Mouse (Mus musculus) gastrocnemius, postnatal 36 days (tissue): ENCODE measurements around the gene Grb10. TPM values are rescaled to one million over a fixed set of nuclear protein-coding genes. Genes with fewer than 3 reads are reported as not detected.

ENCODE experiments used
- DNase-seq, 2 experiments: peaks; one replicate each; pipeline ENCODE4 v3.0.0; 2022
- intact Hi-C: fragments of 180-260 bp; cut with DNase I; formaldehyde crosslinking; loops from one replicate; pipeline ENCODE4 v1.15.1; 2025
- total RNA-seq, 2 experiments: library from RNA; stranded (reverse); gene quantifications; 2 replicates each; pipeline ENCODE4 v1.2.3; 2021

The Grb10 gene
- total RNA-seq, 2 experiments from 2014 or later = 47.5 to 62.4 TPM

DNA sequence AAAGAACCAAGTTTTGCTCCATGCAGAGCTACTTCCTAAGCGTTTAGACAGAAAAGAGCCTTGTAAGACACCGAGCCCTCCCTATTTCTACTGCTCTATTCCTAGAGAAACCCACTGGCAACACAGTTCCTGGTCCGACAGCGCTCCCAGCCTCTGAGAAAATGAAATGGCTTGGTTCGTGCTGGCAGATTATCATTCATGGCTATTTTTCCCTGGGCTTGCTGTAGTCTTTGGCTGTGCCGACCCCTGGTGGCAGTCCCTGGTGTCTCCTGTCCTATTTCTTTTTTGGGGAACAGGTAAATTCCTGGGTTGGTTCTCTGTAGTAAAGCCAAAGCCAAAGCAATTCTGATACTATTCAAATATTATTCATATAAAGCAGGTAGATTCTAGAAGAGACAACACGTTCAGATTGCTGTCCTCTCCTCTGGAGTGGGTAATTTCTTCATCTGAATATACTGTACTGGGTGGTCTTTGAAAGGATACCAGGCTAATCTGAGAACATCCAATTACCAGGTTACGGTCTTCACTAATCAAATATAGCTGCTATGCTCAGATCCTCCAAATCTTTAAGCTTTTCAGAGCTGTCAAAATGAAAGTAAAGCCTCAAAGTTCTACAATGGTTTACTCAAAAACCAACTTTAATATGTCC is 65.0 kb downstream of the Grb10 start:
- peak; percentile 59 to 77 for DNase-seq
- intact Hi-C loops = loop anchor here (1.0 to 5.0 kb wide), 3 partner anchors 81 to 153 kb away; no protein-coding TSS in a partner anchor

- DNase-seq = no peak
- intact Hi-C loops = loop anchor here (1.0 to 5.0 kb wide), 3 partner anchors 80 to 152 kb away; no protein-coding TSS in a partner anchor
Observed at GRCm38 (mm10) chr11:11972401-11973110, 65.9 kb downstream of the Grb10 start.

DNA sequence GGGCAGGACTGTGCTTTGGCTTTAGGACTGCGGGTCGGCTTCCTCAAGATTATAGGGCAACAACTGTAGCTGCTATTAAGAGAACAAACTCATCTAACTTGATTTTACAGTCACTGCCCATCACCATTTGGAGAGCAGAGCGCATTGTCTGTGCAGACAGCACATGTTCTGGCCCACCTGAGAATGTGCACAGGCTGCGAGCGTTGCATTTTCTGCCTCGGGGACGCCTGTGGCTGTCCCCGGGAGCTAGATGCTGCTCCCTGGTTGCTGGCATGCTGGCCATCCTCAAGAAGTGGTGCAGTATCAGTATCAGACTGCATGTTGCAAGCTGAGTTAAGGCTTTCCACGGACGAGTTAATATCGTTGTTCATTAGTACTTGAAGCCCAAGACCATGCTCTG is 68.2 kb downstream of the Grb10 start:
- no peak for DNase-seq
- intact Hi-C loops = loop anchor here (5.0 kb wide), 1 partner anchor 78 kb away; no protein-coding TSS in a partner anchor

DNA sequence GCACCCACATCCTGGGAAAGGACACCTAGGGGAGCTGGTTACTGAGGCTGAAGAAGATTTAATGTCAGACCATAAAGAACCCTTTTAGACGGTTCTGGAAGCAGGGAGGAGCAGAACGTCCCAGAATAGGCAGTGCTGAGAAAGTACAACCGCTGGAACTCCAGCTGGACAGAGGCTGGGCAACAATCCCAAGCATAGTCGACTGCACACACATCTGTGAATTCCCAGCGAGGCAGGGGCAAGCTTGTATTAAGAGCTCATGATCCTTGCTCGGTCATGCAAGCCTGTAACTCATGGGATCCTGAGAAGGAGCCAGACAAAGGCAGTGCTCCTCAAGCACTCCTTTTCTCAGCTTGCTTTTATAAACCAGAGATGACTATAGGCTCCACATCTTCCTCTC is 69.7 kb downstream of the Grb10 start:
- peak; percentile 57 to 74 for DNase-seq
- intact Hi-C loops = no loop called here

DNA sequence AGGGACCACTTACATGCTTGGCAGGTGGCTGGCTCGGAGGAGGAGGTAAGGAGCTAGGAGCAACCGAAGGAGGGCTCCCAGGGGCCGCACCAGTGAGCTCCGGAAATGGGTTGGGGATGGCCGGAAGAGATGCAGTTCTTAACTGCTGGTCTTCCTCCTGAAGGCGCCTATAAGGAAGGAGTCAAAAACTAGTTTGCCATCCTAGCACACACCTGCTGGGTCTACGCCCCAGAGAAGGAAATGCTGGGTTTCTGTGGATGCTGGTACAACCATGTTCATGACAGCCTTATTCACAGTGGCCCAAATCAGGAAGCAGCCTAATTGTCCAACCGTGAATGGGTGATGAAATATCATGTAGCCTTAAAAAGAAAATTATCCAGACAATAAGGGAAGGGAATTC is 71.0 kb downstream of the Grb10 start:
- DNase-seq = no peak
- intact Hi-C loops = no loop called here

- DNase-seq = no peak
Observed at GRCm38 (mm10) chr11:11966220-11966619, 72.3 kb downstream of the Grb10 start.

GRCm38 (mm10) chr11:11965501-11966125 is 72.9 kb downstream of the Grb10 start:
- DNase-seq = peak; percentile 90 to 93
- intact Hi-C loops = no loop called here

More at GRCm38 (mm10) chr11:11966220-11966619, 72.3 kb downstream of the Grb10 start:
- intact Hi-C loops = no loop called here

DNA sequence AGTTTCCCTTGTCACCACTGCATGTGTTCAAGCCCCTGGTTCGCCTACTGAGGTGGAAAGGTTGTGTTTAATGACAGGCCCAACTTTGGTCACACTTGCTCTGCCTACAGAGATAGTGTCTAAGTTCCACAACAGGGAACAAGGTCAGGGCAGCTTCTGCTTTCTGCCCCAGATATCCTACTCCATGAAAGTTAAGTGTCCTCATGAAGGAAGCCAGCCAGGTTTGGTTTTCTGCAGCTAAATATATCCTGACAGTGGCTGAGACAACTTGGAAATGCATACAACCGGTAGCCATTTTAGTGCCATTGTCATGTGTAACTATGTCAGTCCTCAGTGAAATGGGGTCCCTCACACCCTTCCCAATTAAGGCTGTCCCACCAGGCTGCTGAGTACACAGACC is 73.8 kb downstream of the Grb10 start:
- intact Hi-C loops = no loop called here
- no peak for DNase-seq

GRCm38 (mm10) chr11:11963587-11963986 is 74.9 kb downstream of the Grb10 start:
- intact Hi-C loops = no loop called here
- DNase-seq = no peak

GRCm38 (mm10) chr11:11963065-11963464 is 75.4 kb downstream of the Grb10 start:
- no peak for DNase-seq
- intact Hi-C loops = no loop called here

DNA sequence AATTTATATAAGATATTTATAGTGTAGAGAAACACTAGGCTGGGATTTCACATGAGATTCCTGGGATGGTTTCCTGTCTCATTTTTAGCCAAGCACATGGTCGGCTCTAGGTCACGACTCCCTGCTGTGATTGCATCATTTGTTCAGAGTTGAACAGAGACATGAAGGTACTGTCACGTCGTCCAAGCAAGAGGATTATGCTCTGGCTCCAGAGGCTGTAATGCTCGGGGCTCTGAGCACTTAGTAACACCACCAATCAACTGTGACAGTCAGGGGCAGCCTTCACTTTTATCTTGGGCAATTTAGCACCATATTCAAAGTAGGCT is 75.9 kb downstream of the Grb10 start:
- DNase-seq = no peak
- intact Hi-C loops = no loop called here

DNA sequence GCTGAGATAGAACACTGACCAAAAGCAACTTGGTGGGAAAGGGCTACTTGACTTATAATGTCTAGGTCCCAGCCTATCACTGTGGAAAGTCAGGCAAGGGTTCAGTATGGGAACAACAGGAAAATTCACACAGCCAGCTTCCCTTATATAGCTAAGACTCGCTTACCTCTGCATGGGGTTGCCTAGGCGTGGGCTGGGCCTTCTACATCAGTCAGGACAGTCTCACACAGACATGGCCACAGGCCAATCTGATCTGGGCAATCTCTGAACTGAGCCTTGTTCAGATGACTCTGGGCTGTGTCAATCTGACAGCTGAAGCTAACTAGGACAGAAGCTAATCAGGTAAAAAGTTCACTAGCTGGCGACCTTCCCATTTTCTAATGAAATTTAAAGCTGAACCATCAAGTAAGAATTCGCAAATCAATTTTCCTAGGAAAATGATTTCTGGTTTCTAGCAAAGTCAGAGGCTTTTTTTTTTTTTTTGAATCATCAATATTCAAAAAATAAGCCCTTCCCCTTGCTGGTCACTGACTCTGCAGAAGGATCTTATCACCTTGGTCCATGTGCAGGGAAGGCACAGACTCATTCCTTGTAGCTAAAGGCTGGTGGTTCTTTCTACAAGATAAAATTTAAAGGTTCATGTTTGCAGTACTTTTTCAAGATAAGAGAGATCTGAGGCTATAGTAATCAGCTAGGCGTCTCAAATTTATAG is 76.4 kb downstream of the Grb10 start:
- intact Hi-C loops = no loop called here
- no peak for DNase-seq

GRCm38 (mm10) chr11:11960858-11961257 is 77.6 kb downstream of the Grb10 start:
- intact Hi-C loops = no loop called here
- DNase-seq = no peak

GRCm38 (mm10) chr11:11960227-11960626 is 78.3 kb downstream of the Grb10 start:
- intact Hi-C loops = no loop called here
- no peak for DNase-seq

DNA sequence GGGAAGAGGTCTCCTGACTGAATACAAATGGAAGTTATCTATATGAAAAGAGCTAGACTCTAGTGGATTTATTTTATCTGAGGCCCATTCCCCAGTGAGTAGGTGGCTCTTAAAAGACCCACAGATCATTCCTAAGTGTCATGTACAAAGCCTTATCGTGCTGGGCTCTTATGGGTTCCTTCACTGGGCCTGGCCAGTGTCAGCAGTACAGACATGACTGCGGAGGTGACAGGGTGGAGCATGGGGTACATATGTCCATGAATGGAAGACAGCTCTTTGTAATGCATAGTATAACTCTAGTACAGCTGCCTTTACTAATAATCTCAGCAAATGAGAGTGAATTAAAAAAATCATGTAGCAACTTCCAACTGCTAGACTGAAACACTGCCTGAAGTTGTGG is 80.0 kb downstream of the Grb10 start:
- intact Hi-C loops = no loop called here
- DNase-seq = no peak

GRCm38 (mm10) chr11:11958061-11958361 is 80.5 kb downstream of the Grb10 start:
- no peak for DNase-seq
- intact Hi-C loops = no loop called here

DNA sequence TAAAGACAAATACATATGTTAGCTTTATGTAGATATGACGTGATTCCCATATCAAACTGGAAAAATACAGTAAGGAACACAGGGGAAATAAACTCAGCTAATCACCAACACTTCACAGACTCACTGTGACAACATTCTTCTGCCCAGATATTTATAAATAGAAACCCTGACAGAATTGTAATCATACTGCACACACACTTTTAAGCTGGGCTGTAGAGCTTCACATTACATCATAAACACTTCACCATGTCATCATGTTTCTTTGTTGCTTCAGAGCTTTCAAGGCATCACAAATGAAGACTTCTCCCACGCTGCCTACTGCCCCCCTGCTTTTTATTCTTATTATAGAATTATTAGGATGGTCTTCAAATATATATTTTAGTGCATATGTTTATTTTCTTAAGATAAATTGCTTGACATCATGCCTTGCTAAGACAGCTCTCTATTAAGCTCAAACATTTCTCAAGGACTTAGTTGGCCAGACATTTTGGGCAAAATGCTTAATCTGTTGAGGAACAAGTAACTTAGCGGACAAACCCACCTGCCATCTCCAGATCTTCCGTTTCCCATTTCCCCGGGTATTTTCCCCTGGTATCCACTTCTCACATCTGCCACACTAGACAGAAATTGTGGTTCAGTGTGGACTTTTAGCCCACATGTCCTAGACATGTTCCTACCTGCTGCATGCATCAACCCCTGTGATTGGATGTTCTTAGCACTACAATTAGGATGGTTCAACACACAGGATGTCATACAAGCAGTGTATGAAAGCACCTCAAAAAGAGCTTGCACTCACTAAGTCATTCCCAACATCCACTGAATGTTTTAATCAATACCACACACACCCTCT is 81.0 kb downstream of the Grb10 start:
- intact Hi-C loops = no loop called here
- no peak for DNase-seq

- no peak for DNase-seq
- intact Hi-C loops = no loop called here
Observed at GRCm38 (mm10) chr11:11955783-11956182, 82.7 kb downstream of the Grb10 start.

- DNase-seq = no peak
- intact Hi-C loops = no loop called here
Observed at GRCm38 (mm10) chr11:11954606-11955005, 83.9 kb downstream of the Grb10 start.

DNA sequence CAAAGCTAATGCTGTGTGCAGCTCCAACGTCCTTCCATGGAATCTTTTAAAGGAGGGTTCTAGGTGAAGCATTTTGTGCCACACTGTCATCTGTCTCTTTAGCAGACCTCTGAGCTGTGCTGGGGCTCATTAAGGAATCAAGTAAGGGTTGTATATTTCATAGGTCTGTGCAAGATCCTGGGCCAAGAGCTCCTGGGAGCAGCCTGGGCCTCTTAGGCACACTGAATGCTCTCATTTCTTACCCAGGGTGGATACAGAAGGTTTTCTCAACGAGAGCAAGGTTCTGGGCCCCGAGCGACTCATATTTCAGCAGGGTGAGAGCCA is 84.4 kb downstream of the Grb10 start:
- intact Hi-C loops = no loop called here

More for the DNA sequence above, 84.4 kb downstream of the Grb10 start:
- no peak for DNase-seq
